Mouse (Mus musculus): ENCODE data around the gene Gif.

- TF ChIP-seq CTCF (IDR thresholded peaks at IDR 0.05; ENCODE audit: low read depth): no peak
- TF ChIP-seq EP300 (IDR thresholded peaks at IDR 0.05; ENCODE audit: low read depth): no peak
Measured at GRCm38 (mm10) chr19:11769257-11769920, 22.0 kb downstream of the Gif start.

Data from liver, embryonic 14.5 days (tissue).